Mouse (Mus musculus) spleen, adult 12 weeks (tissue): ENCODE results near the gene Fbxl2.
A peak's percentile ranks its signal among the peaks of the same experiment; 100 is the strongest.
"Not testable (repeated sequence)": the region's sequence is repeated elsewhere in the genome, so short reads cannot be mapped to it uniquely, and the experiment has no call there.

Source experiments
- DNase-seq: peaks from one replicate; pipeline ENCODE4 v3.0.0; 2022; ENCODE audit warnings: low spot score

Fbxl2 gene

DNA sequence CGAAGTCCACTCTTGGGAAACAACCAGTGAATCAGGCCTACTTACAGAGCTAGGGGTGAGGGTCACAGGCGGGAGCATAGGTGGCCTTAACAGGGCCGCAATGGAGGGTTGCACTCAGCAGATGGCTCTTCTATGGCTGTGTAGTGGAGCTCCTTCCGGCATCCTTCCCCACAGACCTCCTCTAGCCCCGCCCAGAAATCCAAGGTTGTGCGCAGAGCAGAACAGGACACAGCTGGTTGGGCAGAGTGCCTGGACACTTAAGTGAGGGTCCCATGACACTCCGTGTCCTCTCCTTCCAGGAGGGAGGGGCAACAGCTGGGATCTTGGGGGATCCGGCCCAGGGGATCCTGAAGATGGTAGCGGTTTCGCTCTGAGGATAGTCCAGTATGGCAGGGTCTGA is at the start of gene Fbxl2:
Gene Fbxl2, minus strand, starts transcription at position 164 of the 400 bp plus-strand sequence.
- no peak for DNase-seq

DNA sequence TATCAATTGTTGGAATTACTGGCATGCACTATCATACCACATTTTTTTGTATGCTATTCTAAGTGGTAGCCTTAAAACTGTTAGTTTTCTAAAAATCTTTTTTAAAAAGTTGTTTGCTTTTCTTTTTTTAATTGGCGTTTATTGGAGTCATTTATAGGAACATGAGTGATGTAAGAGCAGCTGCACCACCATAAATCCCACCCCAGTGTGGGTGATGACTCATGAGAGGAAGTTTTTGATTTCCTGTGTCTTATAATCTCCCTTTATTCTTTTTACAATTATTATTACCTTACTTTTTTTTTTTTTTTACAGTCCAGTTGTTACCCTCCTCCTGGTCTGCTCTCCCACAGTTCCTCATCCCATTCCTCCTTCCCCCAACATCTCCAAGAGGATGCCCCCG is 48.9 kb upstream of the Fbxl2 start:
- DNase-seq = no peak

DNA sequence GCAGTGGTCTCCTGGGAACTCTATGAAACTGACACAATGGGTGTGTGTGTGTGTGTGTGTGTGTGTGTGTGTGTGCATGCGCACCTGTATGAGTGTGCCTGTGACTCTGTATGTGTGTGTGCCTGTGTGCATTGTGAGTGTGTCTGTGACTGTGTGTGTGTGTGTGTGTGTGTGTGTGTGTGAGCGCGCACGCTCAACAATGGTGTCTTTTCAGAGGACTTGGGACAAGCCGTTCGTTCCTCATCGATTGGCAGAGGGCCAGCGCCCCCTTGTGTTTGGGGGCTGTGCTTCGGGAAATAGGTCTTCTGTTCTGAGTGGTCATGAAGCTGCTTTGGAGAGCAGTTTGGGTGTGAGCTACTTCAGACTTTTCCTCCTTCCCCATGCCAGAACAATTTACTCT is 46.2 kb upstream of the Fbxl2 start:
- not testable (repeated sequence) for DNase-seq

DNA sequence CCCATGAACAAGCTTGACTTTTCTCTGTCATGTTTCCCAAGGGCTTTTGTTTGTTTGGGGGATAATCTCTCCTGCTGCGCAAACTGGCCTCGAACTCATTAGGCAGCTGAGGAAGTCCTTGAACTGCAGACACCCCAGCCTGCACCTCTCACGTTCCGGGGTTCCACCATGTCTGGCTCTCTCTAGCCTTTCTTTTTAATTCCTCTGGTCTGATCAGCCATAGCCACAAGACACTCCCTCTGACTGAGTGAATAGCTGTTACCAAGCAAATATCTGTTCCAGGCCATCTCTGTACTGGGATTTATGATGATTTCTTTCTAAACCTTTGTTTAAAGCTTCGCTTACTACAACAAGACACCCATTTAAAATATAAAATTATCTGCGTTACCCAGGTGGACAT is 42.9 kb upstream of the Fbxl2 start:
- DNase-seq = not testable (repeated sequence)

DNA sequence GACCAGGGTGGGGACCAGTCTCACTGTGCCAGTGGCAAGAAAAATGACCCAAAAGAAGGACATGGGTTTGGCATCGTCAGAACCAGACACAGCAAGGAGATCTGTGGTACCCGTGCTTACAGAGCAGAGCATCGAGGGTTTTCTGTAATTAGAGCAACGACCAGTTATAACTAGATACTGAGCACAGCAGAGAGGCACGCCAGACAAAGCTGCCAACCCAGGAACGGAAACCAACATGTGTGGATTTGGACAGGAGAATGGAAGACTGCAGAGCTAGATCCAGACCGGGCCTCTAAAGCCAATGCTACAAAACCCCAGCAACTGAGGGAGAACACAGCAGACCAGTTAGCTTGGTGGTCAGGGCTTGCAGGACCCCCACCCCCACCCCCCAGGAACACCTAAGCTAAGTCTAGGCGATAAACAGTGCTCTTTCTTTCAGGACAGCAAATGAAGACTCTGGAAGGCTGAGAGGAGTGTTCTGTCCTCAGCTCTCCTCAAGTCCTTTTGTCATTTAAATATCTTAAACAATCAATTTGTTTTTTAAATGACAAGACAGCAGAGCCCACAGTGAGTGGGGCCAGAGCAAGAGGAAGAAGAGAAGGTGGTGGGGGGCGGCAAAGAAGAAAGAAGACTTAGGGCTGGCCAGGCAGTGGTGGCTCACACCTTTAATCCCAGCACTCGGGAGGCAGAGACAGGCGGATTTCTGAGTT is 41.3 kb upstream of the Fbxl2 start:
- DNase-seq = no peak

DNA sequence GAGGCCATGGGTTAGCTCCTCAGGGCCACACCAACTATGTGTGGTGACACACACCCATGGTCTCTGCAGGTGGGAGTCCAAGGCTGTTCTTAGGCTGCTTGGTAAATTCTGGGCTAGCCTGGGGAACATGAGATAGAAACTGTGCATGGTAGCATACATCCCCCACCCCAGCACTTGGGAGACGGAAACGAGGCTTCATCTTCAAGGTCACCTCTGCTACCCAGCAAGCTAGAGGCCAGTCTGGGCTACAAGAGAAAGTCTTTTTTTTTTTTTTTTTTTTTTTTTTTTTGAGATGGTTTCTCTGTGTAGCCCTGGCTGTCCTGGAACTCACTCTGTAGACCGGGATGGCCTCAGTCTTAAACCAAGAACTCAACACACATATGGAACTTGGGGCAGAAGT is 40.4 kb upstream of the Fbxl2 start:
- no peak for DNase-seq

DNA sequence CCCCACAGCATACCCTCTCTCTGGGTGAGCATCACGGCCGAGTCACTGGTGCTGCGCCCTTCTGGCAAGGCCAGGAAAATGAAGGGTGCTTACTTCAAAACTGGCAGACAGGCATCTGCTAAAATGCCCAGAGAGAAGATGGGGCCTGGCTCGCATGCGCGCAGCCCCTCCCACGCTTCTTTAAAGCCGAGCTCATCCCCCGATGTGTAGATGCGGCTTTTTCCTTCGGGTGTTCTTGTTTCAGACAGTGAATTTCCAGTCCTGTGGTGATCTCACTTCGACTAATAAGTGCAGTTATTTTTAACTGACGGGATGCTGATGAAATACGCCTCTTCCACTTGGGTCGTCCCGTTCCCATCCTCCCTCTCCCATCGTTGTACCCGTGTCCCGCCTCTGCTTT is 27.7 kb upstream of the Fbxl2 start:
- no peak for DNase-seq

DNA sequence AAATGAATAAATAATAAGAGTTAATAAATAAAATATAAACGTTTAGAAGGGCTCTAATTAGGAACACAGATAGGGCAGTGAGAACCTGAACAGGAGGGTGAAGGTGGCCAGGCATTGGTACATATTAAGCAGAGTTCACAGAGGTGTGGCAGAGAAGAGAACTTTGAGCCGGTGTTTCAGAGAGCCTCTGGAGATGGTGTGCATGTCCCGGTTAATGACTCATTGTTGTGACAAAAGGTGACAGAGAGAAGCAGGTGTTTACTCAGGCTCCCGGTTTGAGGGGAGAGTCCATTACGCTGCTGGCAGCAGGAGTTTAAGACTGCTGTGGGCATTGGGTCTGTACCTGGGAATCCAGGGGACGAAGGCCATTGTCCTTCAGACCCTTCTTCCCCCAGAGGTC is 23.4 kb upstream of the Fbxl2 start:
- DNase-seq = no peak

DNA sequence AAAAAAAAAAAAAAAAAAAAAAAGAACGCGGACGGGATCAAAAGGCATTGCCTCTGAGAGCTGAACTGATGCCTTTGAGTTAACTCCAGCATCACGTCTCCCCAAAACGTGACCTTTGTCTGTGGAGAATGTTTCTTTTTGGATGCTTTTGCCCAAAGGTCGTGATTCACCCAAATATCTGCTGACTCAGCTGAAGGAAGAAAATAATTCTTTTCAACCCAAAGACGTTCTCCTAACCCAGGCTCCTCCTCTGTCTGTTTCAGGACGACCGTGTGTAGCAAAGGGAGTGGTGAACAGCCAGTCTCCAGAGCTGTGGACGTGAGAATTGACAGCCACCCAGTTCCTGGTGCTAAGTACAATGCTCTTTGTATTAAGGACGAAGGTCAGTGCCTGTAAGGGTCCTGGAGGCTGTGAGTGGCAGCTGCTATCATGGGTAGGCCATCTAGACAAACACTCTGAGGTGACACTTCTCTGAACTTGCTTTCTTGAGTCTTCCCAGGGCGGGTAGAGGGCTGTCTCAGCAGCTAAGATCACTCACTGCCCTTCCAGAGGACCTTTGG is 22.6 kb upstream of the Fbxl2 start:
- no peak for DNase-seq

DNA sequence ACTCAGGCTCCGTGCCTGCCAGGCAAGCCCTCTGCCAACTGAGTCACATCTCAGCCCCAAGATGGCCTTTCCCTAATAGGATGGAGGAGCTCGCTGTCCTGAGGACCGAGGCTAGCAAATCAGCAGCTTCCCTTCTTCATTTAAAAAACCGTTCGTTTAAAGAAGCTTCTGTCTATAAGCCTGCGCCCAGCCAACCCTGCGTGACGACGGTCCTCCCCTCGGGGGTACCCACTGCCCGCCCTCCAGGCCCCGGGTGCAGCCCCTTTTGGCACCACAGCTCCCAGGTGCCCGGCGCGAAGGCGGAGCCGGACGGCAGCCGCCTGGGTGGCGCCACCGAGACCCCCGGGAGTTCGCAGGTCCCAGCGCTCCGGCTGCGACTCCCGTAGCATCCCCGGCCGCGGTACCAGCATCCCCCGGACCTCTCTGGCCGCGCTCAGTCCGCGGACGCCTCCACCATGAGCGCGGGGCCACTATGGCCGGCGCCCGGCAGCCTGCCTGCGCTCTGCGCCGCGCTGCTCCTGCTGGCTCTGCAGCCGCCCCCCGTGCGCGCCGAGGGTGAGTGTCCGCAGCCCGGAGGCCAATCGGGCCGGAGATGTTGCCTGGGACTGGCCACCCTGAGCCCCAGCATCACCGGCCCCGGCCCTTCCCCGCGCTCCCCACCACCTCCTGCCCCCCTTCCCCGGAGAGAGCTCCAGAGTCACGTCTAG is 11.3 kb upstream of the Fbxl2 start, which contains the start of gene Susd5:
Gene Susd5, plus strand, starts transcription at position 51 of the 707 bp plus-strand sequence.
- DNase-seq = no peak

DNA sequence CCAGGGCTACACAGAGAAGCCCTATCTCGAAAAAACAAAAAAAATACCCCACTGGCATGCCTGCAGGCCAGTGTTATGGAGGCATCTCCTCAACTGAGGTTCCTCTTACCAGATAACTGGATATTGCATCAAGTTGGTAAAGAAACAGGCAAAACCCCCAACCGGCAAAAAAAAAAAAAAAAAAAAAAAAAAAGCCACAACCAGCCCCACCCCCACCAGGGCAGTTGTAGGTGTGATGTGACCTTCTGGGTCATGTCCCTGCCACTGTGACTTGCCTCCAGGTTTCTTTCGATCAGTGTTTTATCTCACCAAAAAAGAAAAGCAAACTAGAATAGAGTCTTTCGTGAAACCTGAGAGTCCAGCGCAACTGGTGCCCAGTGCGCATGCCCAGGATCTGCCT is 6.9 kb upstream of the Fbxl2 start:
- DNase-seq = no peak

DNA sequence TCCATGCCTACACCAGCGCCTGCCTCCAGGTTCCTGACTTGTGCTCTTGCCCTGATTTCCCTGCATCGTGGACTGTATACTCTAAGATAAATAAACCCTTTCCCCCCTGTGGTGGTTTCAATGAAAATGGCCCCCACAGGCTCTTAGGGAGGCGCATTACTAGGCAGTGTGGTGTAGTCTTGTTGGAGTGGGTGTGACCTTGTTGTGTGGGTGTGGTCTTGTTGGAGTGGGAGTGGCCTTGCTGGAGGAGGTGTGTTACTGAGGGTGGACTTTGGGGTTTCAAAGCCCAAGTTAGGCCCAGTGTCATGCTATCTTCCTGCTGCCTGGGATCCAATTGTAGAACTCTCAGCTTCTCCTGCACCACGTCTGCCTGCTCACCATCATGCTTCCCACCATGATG is 6.0 kb upstream of the Fbxl2 start:
- no peak for DNase-seq

DNA sequence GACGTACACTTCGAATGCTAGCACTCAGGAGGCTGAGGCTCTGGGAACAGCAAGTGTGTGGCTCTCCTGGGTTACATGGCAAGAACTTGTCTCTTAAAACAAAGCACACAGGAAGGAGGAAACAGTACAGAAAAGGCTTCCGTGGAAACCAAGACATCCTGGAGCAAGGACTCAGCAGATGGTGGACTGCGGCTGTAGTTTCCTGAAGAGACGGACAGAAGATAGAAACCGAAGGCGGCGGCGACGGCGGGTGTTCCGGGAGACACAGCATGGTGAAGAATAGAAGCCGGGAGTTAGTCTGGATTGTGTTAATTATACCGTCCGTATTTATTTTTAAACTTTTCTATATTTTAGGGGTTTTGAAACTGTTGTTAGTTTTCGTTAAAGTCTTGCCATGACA is 4.8 kb upstream of the Fbxl2 start:
- DNase-seq = no peak

DNA sequence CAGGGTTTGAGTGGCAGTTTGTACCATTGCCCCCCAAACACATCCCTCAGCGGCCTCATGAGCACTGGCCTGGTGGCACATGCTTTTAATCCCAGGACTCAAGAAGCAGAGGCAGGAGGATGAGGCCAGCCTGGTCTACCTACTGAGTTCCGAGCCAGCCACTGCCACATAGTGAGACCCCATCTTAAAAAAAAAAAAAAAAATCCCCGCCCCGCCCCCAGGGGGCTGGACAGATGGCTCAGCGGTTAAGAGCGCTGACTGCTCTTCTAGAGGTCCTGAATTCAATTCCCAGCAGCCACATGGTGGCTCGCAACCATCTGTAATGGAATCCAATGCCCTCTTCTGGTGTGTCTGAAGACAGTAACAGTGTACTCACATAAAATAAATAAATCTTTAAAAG is 4.1 kb upstream of the Fbxl2 start:
- DNase-seq = no peak

DNA sequence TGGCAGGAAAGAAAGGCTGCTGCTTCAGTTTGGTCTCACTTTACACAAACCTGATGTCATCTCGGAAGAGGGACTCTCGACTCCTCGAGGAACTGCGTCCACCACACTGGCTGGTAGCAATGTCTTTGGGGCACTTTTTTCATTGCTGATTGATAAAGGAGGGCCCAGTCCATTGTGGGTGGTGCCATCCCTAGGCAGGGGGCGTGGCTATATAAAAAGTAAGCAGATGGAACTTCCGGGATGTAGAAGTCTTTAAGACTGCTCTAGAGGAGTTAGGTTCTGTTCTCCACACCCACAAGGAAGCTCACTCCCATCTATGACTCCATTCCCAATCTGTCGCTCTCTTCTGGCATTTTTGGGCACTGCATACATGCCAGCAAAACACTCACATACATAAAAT is 685 bp upstream of the Fbxl2 start:
- no peak for DNase-seq

DNA sequence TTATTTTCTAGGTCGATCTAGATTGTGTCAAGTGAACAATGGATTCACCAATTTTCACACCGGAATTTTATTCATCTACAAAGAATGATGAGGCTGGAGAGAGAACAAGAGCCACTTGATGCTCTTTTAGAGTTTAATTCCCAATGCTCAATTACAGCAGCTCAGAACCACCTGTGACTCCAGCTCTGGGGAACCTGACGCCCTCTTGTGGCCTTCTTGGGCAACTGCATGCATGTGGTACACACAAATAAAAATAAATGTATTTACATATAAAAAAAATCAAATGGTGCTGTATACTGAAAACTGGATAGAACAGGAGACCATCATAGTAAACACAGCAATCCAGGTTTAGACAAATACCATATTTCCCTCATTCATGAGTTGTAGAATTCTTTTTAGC is 1.5 kb downstream of the Fbxl2 start:
- no peak for DNase-seq

DNA sequence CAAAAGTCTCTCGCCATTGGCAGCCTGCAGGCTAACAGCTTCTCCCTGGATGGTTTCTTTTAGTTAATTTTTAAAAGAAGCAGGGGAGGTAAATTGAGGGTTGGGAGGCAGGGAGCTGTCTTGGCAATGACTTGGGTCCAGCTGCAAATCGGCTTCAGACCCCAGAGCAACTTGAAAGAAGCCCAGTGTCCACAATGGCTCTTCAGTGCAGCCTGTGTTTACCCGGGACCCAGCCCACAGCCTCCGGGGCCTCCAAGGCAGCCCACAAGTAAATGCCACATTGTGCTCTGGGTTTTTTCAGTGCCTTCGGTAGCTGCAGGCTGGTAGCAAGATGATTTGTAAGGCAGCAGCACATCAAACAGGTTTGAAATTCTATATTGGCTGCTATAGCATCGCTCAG is 3.5 kb downstream of the Fbxl2 start:
- DNase-seq = no peak

DNA sequence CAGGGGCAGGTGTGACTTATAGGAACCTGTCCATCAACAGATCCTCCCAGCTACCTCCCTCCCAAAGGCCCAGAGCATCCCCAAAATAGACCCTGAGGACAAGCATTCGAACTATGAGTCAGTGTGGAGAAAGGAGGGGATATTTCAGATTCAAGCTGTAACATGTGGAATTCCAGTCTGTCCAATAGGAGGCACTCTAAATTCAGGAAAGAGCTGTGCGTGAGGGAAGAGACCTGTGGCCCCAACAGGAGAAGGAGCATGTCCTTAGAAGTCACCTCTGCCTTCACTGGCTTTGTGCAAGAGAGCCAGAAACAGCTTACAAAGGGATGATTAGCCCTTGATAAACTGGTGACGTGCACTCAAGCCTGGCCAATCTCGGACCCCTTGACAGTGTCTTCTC is 5.0 kb downstream of the Fbxl2 start:
- no peak for DNase-seq

DNA sequence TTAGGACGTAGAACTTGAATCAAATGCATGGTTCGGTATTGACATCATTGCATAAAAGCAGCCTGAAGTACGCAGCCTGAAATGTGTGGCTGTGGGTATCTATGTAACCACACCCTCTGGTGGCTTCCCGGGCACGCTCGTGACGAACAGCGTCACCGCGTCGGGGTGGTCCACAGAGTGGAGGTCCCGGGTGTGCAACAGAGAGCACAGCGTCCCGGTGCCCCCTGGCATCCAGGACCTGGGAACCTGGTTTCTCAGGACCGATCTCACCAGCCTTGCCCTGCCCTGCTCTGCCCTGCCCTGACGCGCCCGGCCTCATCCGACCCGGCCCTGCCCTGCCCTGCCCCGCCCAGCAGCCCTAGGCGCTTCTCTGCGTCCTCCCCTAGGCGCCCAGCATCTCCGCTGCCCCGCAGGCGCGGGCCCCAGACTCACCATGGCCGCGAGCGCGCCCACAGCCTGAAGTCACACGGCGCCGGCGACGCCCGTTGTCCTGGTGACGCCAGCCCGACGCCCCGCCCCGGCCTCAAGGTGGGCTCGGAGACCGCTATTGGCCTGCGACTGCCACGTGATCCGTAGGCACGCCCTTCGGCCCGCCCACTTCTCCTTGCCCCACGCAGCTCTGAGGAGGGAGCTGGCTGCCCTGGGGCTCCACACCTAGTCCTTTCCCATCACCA is 19.6 kb downstream of the Fbxl2 start:
- DNase-seq = peak; percentile 52

DNA sequence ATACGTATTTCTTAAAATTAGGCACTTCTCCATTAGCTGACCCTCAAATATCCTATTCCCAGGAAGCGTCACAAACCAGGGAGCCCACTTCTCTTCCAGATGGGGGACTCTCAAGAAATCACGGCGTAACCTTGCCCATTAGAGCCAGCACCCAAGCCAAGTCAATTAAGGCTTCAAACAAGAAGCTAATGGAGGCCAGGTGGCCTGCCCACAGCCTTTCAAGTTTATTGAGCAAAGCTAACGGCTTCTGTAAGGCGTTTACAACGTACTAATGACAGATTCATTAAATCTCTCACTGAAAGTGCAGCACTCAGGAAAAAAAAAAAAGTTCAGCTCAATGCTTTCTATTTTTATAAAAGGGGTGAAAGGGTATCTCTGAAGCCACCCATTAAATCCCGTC is 20.1 kb downstream of the Fbxl2 start:
- no peak for DNase-seq

DNA sequence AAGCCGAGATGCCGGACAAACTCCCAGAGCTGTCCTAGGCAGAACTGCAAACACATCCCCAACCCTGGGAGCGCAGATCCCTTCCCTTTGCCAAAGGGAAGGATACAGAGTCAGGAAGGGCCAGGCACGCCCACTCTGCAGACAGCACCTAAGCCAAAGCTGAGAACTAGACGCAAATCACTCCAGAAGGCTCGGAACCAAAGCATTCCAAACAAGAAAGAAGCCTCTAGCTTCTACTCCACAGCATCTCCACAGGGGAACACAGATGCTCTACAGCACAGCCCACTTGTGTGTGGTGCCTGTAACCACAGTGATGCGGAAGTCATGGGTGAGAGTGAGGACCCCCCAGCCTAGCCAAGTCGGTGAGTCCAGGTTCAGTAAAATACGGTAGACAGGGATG is 20.8 kb downstream of the Fbxl2 start:
- DNase-seq = no peak

DNA sequence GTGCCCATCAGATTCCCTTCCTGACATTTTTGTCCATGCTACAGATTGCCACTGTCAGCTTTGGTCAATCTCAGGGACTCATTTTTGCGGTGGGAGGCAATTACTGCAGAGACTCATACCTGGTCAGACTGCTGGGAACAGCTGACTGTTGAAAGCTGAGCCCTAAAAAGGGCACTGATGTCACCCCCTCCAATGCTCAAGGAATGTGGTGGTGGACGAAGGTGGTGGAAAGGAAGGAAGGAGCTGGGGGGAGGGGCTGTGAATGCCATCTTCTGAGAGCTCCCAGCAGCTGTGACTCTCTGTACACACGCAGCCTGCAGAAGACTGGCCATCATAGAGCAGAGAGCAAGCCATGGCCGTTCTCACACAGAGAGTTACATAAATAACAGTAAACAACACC is 23.9 kb downstream of the Fbxl2 start:
- no peak for DNase-seq
